Mouse (Mus musculus): ENCODE data around the gene Glg1. TPM values are rescaled to one million over a fixed set of nuclear protein-coding genes. Genes with fewer than 3 reads are reported as not detected.
"Not testable (repeated sequence)": the region's sequence is repeated elsewhere in the genome, so short reads cannot be mapped to it uniquely, and the experiment has no call there.

Glg1 gene
- total RNA-seq, 2 experiments from 2014 or later, result 32.9 to 36.1 TPM

DNA sequence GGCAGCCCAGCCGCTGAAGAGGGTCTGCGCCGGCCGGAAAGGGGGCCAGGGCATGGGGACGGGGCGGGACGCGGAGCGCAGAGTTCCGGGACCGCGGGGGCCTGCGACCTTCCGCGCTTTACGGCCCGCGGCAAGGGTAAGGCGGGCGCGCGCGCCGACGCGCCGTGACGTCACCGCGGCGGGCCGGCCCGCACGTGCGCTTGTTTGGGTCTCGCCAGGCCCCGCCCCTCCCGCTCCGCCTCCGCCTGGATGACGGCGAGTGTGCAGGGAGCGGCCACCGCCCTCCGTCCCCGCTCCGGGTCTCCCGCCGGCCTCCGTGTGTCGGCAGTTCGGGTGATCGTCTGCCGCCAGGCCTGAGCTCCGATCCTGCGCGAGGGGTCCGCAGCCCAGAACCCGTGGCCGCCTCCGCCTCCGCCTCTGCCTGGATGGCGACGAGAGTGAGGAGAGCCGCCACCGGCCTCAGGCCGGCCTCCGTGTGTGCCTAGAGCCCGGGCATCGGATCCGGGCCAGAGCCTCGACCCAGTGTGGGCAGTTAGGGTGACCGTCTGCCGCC is 113.5 kb downstream of the Glg1 start:
- DNase-seq, result peak; percentile 96

DNA sequence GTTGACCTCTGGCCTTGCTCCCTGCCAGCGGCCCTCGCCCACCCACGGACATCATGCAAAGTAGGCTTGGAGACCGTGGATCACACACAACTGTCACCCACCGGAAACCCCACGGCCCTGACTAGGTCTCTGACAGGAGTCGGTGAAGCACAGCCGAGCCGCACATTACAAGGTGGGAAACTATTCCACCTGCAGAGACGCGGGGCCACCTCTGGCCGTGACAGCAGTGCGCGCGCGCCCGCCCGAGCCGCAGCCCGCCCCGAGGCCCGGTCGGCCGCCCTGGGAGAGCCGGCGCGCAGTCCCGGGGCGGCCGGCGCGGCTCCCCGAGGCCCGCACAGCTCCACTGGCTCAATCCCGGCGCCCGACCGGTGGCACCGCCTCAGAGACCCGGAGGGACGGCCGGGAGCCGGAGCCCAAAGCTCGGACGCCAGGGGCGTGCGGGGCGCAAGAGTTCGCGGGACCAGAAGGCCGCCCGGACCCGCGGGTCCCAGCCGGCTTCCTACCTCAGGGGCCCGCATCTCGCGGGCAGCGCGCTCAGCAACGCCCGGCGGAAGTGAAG is 114.0 kb downstream of the Glg1 start:
- DNase-seq, result not testable (repeated sequence)

- DNase-seq, result no peak
Observed at GRCm38 (mm10) chr8:111142521-111142920, 116.5 kb downstream of the Glg1 start.

DNA sequence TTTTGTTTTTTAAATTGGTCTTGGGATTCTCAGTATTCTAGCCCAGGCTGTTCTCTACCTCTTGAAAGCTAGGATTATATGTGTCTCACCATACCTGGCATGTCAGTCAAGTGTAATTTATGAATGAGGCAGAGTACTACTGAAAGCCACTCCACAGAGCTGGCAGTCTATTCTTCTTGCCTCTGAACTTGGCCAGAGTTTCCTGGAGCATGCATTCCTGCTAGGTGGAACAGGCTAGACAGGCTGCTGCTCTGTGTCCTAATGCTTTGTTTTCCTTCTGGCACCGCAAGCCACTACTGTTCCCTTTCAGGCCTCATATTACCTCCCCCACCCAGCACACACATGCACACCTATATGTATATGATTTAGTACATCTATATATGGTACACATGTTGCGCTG is 128.3 kb downstream of the Glg1 start:
- no peak for DNase-seq

- no peak for DNase-seq
Observed at GRCm38 (mm10) chr8:111119481-111119880, 139.5 kb downstream of the Glg1 start.

GRCm38 (mm10) chr8:111114891-111115290 is 144.1 kb downstream of the Glg1 start:
- DNase-seq, result no peak

Small RNAs within 50 kb of the gene (microRNA-seq; reads per million reads assigned to microRNA genes)
- gene Gm23193 (ENCODE audit: borderline replicate concordance in 2 of 2), result 0 reads per million in 2 experiments

Other genes with a start within 250 kb of the Glg1 start
- gene Ddx19b, start 227.5 kb downstream of the Glg1 start, total RNA-seq (2021), result 10 to 100 TPM; 11.4 to 11.5 TPM
- 10 to 100 TPM; 38.8 to 47.1 TPM for gene Aars, start 226.1 kb downstream of the Glg1 start, total RNA-seq (2021)
- not detected for gene Exosc6, start 202.9 kb downstream of the Glg1 start, total RNA-seq (2021)
- under 1 TPM; 0.64 to 0.88 TPM for gene Clec18a, start 166.8 kb downstream of the Glg1 start, total RNA-seq (2021)
- gene Pdpr, start 164.6 kb downstream of the Glg1 start, total RNA-seq (2021), result 10 to 100 TPM; 89.9 to 97.1 TPM
- gene Rfwd3, start 41.0 kb upstream of the Glg1 start, total RNA-seq (2021), result 1 to 10 TPM; 4.3 to 4.4 TPM
- gene Mlkl, start 79.0 kb upstream of the Glg1 start, total RNA-seq (2021), result 1 to 10 TPM in 1 of 2 experiments, under 1 TPM in 1; 0.97 to 1.2 TPM
- 1 to 10 TPM; 1.4 to 1.8 TPM for gene Fa2h, start 134.6 kb upstream of the Glg1 start, total RNA-seq (2021)

Data from gastrocnemius, postnatal 25 days (tissue).